Mouse (Mus musculus): Measurements from ENCODE around the gene Spc25. TPM values are rescaled to one million over a fixed set of nuclear protein-coding genes. Genes with fewer than 3 reads are reported as not detected.

The Spc25 gene
- polyA plus RNA-seq, 1 experiment, result 6.3 TPM

DNA sequence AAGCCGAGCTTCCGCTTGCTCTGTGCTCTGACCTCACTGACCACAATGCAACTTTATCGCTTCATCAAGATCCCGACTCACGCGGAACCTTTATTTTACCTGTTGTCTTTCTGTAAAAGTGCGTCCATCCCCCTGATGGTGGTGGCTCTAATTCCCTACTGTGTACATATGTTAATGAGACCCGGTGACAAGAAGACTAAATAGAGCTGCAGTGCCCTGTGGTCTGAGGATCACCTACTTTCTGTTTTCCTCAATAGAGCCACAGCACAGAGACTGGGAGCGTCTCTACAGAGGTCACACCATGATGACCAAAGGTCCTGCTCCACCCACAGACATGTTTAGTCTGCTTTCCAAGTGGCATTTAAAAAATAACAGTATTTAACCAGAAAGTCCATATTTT is 20.9 kb upstream of the Spc25 start:
- Histone ChIP-seq H3K27me3 (ENCODE audit: control insufficient read depth) (no peaks in the 10 kb centered on the region), H3K4me1 (ENCODE audit: control insufficient read depth) (no peaks in the 10 kb centered on the region), H3K9me3 (ENCODE audit: control insufficient read depth, low read length) (no peaks in the 10 kb centered on the region), H3K4me3 (replicated peaks) (no peak overlapping the region), H3K36me3 (ENCODE audit: control insufficient read depth) (no peaks in the 10 kb centered on the region)
- TF ChIP-seq TAL1 (IDR thresholded peaks at IDR 0.05; ENCODE audit: low read length), result no peak

- TF ChIP-seq TAL1 (IDR thresholded peaks at IDR 0.05; ENCODE audit: low read length) (no peak), GATA1 (IDR thresholded peaks at IDR 0.05; ENCODE audit: low read length) (no peak)
- Histone ChIP-seq H3K27me3 (ENCODE audit: control insufficient read depth) (no peaks in the 10 kb centered on the region), H3K9me3 (ENCODE audit: control insufficient read depth, low read length) (no peaks in the 10 kb centered on the region), H3K36me3 (ENCODE audit: control insufficient read depth) (no peaks in the 10 kb centered on the region), H3K4me3 (replicated peaks) (no peak overlapping the region), H3K4me1 (ENCODE audit: control insufficient read depth) (no peaks in the 10 kb centered on the region)
Measured at GRCm38 (mm10) chr2:69224724-69225123, 18.7 kb upstream of the Spc25 start.

- H3K4me3 ChIP-seq (replicated peaks), result no peak overlapping the region
- no peak for TF ChIP-seq TAL1 (IDR thresholded peaks at IDR 0.05; ENCODE audit: low read length)
- TF ChIP-seq GATA1 (IDR thresholded peaks at IDR 0.05; ENCODE audit: low read length), result no peak
- H3K4me1 ChIP-seq (ENCODE audit: control insufficient read depth), result no peaks in the 10 kb centered on the region
- no peaks in the 10 kb centered on the region for H3K27me3 ChIP-seq (ENCODE audit: control insufficient read depth)
- no peaks in the 10 kb centered on the region for H3K36me3 ChIP-seq (ENCODE audit: control insufficient read depth)
- H3K9me3 ChIP-seq (ENCODE audit: control insufficient read depth, low read length), result no peaks in the 10 kb centered on the region
Measured at GRCm38 (mm10) chr2:69222815-69223214, 16.8 kb upstream of the Spc25 start.

DNA sequence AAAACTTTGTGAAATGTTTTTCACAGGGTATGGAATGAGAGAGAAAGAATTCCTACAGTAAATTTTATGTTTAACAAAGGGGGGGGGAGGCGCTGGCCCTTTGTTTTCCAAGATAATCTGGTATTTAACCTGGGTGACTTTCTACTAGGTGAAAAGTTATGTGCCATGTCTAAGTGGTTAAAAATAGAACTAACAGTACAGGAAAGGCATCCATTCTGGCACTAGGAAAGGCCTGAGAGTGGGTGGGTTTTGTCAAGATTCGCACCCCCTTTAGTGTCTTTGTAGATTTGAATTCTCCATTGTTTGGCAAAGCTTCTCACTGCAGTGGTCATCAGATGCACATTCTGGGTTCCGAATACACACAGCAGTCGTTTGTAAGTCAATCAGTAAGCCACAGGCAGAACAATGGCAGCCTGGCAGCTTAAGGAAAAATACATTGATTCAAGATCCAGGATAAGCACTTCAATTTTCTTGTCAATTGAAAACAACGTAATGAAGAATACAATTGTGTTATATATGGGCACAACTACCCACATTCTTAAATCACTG is 15.9 kb upstream of the Spc25 start:
- Histone ChIP-seq H3K36me3 (ENCODE audit: control insufficient read depth) (no peaks in the 10 kb centered on the region), H3K4me1 (ENCODE audit: control insufficient read depth) (no peaks in the 10 kb centered on the region), H3K4me3 (replicated peaks) (no peak overlapping the region), H3K9me3 (ENCODE audit: control insufficient read depth, low read length) (no peaks in the 10 kb centered on the region), H3K27me3 (ENCODE audit: control insufficient read depth) (no peaks in the 10 kb centered on the region)
- TF ChIP-seq TAL1 (IDR thresholded peaks at IDR 0.05; ENCODE audit: low read length) (no peak), GATA1 (IDR thresholded peaks at IDR 0.05; ENCODE audit: low read length) (no peak)

DNA sequence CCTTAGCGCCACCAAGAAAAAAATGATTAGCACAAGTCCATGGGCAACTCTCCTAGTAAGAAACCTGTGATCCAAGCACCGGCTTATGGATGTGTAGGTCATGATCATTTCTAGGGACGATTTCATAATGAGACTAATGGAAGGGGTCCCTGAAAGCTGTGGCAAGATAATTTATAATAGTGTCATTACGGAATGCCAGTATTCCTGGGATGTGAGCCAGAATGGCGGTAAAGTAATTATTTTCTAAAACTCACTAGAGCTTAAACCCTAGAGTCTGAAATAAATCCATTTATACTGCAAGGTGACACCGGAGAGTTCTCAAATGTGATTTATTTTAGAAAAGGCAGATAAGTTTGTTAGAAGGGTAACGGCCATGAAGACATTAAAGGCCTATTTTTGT is 9.2 kb upstream of the Spc25 start:
- TF ChIP-seq GATA1 (IDR thresholded peaks at IDR 0.05; ENCODE audit: low read length), result no peak
- TF ChIP-seq TAL1 (IDR thresholded peaks at IDR 0.05; ENCODE audit: low read length), result no peak
- H3K9me3 ChIP-seq (ENCODE audit: control insufficient read depth, low read length), result no peaks in the 10 kb centered on the region
- H3K27me3 ChIP-seq (ENCODE audit: control insufficient read depth), result no peaks in the 10 kb centered on the region
- no peak overlapping the region for H3K4me3 ChIP-seq (replicated peaks)
- H3K36me3 ChIP-seq (ENCODE audit: control insufficient read depth), result no peaks in the 10 kb centered on the region
- H3K4me1 ChIP-seq (ENCODE audit: control insufficient read depth), result no peaks in the 10 kb centered on the region

DNA sequence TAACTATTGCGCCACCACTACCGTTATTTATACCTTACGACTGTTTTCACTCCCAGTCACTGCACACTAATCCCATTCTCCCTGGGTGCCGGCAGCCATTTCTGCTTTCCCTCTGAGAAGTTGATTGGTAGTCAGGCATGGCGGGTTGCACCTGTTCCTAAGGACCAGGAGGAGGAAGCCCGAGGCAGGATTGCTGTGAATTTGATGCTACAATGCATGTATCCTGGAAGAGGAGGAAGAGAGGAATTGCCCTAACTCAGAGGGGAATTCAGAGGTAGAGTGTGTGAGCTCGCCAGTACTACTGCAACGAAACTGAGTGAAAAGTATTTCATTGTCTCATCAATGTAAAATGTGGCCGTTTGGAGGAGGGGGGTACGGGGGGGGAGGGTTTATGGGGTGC is 6.7 kb upstream of the Spc25 start:
- Histone ChIP-seq H3K9me3 (ENCODE audit: control insufficient read depth, low read length) (no peaks in the 10 kb centered on the region), H3K36me3 (ENCODE audit: control insufficient read depth) (no peaks in the 10 kb centered on the region), H3K4me3 (replicated peaks) (no peak overlapping the region), H3K4me1 (ENCODE audit: control insufficient read depth) (no peaks in the 10 kb centered on the region), H3K27me3 (ENCODE audit: control insufficient read depth) (peaks cover 2% of the 10 kb centered on the region; the same call in 1 of the 2 replicates)
- TF ChIP-seq TAL1 (IDR thresholded peaks at IDR 0.05; ENCODE audit: low read length) (no peak), GATA1 (IDR thresholded peaks at IDR 0.05; ENCODE audit: low read length) (no peak)

- H3K27me3 ChIP-seq (ENCODE audit: control insufficient read depth), result peaks cover 2% of the 10 kb centered on the region; the same call in 1 of the 2 replicates
Measured at GRCm38 (mm10) chr2:69210773-69211172, 4.8 kb upstream of the Spc25 start, which contains the start of gene G6pc2. Gene G6pc2 (plus strand): TSS chr2:69211073.

DNA sequence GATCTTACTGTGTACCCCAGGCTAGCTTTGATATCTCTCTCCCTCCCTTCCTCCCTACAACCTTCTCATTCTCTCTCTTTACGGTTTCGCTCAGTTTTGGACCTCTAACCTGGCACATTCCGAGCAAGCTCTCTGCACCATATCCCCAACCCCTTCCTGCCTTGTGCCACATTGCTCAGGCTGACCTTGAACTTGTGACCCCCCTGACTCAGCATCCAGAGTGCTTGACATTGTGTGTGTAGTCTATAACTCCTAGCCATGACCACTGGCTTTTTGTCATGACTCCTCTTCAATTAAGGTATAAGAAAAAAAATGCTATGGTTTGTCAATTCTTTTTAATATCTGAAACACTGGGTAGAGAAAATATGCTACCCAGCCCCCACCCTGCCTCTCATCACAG is 3.7 kb upstream of the Spc25 start:
- peaks cover 4% of the 10 kb centered on the region; the same call in 1 of the 2 replicates for H3K36me3 ChIP-seq (ENCODE audit: control insufficient read depth)
- peaks cover 2% of the 10 kb centered on the region; the same call in 1 of the 2 replicates for H3K27me3 ChIP-seq (ENCODE audit: control insufficient read depth)
- no peak overlapping the region for H3K4me3 ChIP-seq (replicated peaks)
- no peak for TF ChIP-seq TAL1 (IDR thresholded peaks at IDR 0.05; ENCODE audit: low read length)
- TF ChIP-seq GATA1 (IDR thresholded peaks at IDR 0.05; ENCODE audit: low read length), result no peak
- no peaks in the 10 kb centered on the region for H3K9me3 ChIP-seq (ENCODE audit: control insufficient read depth, low read length)
- peaks cover 9% of the 10 kb centered on the region for H3K4me1 ChIP-seq (ENCODE audit: control insufficient read depth)

More at GRCm38 (mm10) chr2:69210773-69211172, 4.8 kb upstream of the Spc25 start, which contains the start of gene G6pc2:
- peaks cover 4% of the 10 kb centered on the region for H3K4me1 ChIP-seq (ENCODE audit: control insufficient read depth)
- no peaks in the 10 kb centered on the region for H3K36me3 ChIP-seq (ENCODE audit: control insufficient read depth)
- TF ChIP-seq GATA1 (IDR thresholded peaks at IDR 0.05; ENCODE audit: low read length) (no peak), TAL1 (IDR thresholded peaks at IDR 0.05; ENCODE audit: low read length) (no peak)
- no peak within 1 kb of the TSS for H3K4me3 ChIP-seq (replicated peaks)
- H3K9me3 ChIP-seq (ENCODE audit: control insufficient read depth, low read length), result no peaks in the 10 kb centered on the region

DNA sequence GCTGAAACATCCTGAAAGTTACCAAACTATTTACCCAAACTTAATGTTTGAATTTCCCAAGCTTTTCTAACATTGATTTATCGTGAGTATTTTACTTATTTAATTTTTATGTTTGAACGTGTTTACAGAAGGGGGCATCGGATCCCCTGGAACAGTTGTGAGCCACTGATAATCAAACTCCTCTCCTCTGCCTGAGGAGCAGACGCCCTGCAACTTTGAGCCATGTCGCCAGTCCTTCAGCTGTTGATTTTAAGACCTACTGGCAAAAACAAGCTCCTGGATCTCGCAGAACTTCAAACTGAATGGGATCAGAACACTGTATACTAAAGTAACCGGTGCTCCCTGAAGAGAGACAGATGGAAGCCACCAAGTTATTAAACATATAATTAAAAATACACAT is 529 bp upstream of the Spc25 start:
- Histone ChIP-seq H3K36me3 (ENCODE audit: control insufficient read depth) (peaks cover 35% of the 10 kb centered on the region), H3K27me3 (ENCODE audit: control insufficient read depth) (peaks cover 2% of the 10 kb centered on the region; the same call in 1 of the 2 replicates), H3K9me3 (ENCODE audit: control insufficient read depth, low read length) (no peaks in the 10 kb centered on the region), H3K4me1 (ENCODE audit: control insufficient read depth) (peaks cover 18% of the 10 kb centered on the region), H3K4me3 (replicated peaks) (peak overlapping the region; percentile 100)
- TF ChIP-seq GATA1 (IDR thresholded peaks at IDR 0.05; ENCODE audit: low read length), result no peak
- no peak for TF ChIP-seq TAL1 (IDR thresholded peaks at IDR 0.05; ENCODE audit: low read length)

DNA sequence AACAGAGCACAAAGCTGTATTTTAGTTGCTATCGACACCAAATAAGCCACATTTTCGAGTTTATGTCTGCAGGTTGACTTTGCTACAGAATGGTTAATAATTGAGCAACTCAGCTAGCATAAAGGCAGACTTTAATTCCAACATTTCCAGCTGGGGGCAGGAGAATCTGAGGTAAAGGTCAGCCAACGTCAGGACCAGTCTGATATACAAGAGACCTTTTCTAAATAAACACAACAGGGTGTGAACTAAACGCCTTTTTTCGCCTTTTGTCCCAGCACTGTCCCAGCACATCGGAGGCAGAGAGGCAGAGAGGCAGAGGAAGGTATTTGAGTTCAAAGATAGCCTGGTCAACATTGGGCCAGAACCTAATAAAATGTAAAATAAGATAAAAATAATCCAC is 809 bp downstream of the Spc25 start:
- no peaks in the 10 kb centered on the region for H3K9me3 ChIP-seq (ENCODE audit: control insufficient read depth, low read length)
- TF ChIP-seq TAL1 (IDR thresholded peaks at IDR 0.05; ENCODE audit: low read length) (no peak), GATA1 (IDR thresholded peaks at IDR 0.05; ENCODE audit: low read length) (no peak)

More for the DNA sequence above, 809 bp downstream of the Spc25 start:
- Histone ChIP-seq H3K36me3 (ENCODE audit: control insufficient read depth) (peaks cover 47% of the 10 kb centered on the region), H3K4me1 (ENCODE audit: control insufficient read depth) (peaks cover 18% of the 10 kb centered on the region), H3K27me3 (ENCODE audit: control insufficient read depth) (peaks cover 2% of the 10 kb centered on the region; the same call in 1 of the 2 replicates), H3K4me3 (replicated peaks) (peak overlapping the region; percentile 100)

All from erythroblast, embryonic 14.5 days (primary cell).